Mouse (Mus musculus): ENCODE results near the gene Omt2b. TPM values are rescaled to one million over a fixed set of nuclear protein-coding genes. Genes with fewer than 3 reads are reported as not detected.
"Not testable (repeated sequence)": the region's sequence is repeated elsewhere in the genome, so short reads cannot be mapped to it uniquely, and the experiment has no call there.

The Omt2b gene
- polyA plus RNA-seq, 1 experiment from 2014 or later = not detected

DNA sequence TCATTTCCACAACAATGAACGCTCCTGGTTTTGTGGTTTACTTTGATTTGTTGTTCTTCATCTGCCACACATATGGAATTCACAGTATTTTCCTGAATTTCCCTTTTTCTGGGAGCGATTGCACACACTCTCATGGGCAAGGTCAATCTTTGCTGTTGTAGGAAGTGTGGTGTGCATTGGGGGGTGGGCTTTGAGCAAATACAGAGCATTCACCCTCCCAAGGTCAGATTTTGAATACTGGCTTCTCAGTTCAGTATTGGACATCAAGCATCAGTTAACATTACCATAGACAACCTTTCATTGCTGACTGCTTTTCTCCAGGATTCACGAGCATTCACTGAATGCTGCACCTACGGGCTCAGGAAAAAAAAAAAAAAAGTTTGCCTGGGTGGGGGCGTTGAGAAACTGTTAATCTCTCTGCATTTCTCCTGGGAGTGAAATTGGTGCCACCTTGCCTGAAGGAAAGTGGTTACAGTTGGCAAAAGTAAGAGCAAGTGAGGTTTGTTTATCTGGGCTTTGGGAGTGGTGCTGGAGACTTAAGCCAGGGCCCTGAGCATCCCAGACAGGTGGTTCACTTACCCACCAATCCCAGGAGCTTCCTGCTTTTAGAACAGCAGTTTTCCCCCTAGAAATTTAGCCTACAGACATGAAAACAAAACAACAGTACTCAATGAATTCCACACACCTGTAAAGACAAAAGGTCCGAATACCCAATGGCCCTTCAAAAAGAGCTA is 32.5 kb downstream of the Omt2b start:
- Histone ChIP-seq H3K27me3 (replicated peaks; ENCODE audit: control insufficient read depth, insufficient read depth, low read length) (no peaks in the 10 kb centered on the region), H3K9me3 (ENCODE audit: control insufficient read depth, low read length) (no peaks in the 10 kb centered on the region), H3K4me1 (replicated peaks; ENCODE audit: control insufficient read depth, insufficient read depth, low read length) (no peaks in the 10 kb centered on the region), H3K4me3 (ENCODE audit: low read depth, low read length) (no peak overlapping the region), H3K36me3 (ENCODE audit: control insufficient read depth, insufficient read depth, low read length) (no peaks in the 10 kb centered on the region), H3K9ac (ENCODE audit: low read depth, low read length) (no peak overlapping the region), H3K27ac (ENCODE audit: low read depth, low read length) (no peak overlapping the region), H3K4me2 (no peak overlapping the region)
- ATAC-seq (replicated peaks; ENCODE audit: low FRiP score) = no peak
- WGBS = 73% methylated on average over 6 of the region's 6 CpGs
- no peak for DNase-seq (ENCODE audit: low spot score)

DNA sequence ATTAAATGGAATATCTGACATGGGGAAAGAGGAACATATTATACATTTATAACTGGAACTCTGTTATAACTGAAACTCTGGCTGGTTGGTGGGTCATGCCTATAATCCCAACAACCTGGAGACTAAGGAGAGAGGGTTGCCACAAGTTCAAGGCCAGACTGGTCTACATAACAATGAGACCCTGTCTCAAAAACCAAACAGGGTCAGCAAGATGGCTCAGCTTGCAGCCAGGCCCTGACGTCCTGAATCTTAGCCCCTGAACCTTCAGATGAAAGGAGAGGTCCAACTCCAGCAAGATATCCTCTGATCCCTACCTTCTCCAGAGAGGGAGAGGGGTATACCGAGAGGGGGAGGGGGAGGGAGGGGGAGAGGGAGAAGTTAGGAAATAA is 33.1 kb downstream of the Omt2b start:
- no peak overlapping the region for H3K4me3 ChIP-seq (ENCODE audit: low read depth, low read length)
- no peak overlapping the region for H3K9ac ChIP-seq (ENCODE audit: low read depth, low read length)
- no peak for DNase-seq (ENCODE audit: low spot score)
- H3K36me3 ChIP-seq (ENCODE audit: control insufficient read depth, insufficient read depth, low read length) = no peaks in the 10 kb centered on the region
- WGBS = 31% methylated on average over 2 of the region's 2 CpGs
- no peak for ATAC-seq (replicated peaks; ENCODE audit: low FRiP score)
- H3K27me3 ChIP-seq (replicated peaks; ENCODE audit: control insufficient read depth, insufficient read depth, low read length) = no peaks in the 10 kb centered on the region
- no peaks in the 10 kb centered on the region for H3K4me1 ChIP-seq (replicated peaks; ENCODE audit: control insufficient read depth, insufficient read depth, low read length)
- H3K4me2 ChIP-seq = no peak overlapping the region
- H3K27ac ChIP-seq (ENCODE audit: low read depth, low read length) = no peak overlapping the region
- H3K9me3 ChIP-seq (ENCODE audit: control insufficient read depth, low read length) = no peaks in the 10 kb centered on the region

DNA sequence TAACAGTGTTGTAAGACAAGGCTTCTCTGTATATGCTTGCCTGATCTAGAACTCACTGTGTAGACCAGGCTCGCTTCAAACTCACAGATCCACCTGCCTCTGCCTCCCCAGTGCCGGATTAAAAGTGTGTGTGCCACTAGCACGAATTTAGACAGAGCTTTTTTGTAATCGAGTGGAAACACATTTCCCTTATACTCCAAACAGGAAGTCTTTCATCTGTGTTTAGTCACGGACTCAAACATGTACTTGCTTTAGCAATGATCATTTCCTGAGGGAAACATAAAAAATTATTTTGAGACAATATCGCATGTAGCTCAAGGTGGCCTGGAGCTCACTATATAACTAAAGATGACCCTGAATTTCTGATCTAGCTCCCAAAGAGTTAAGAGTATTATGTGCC is 36.0 kb downstream of the Omt2b start:
- WGBS = 62% methylated on average over 6 of the region's 6 CpGs
- no peak for ATAC-seq (replicated peaks; ENCODE audit: low FRiP score)
- no peak for DNase-seq (ENCODE audit: low spot score)
- no peaks in the 10 kb centered on the region for H3K4me1 ChIP-seq (replicated peaks; ENCODE audit: control insufficient read depth, insufficient read depth, low read length)
- H3K9me3 ChIP-seq (ENCODE audit: control insufficient read depth, low read length) = no peaks in the 10 kb centered on the region
- no peaks in the 10 kb centered on the region for H3K36me3 ChIP-seq (ENCODE audit: control insufficient read depth, insufficient read depth, low read length)
- no peaks in the 10 kb centered on the region for H3K27me3 ChIP-seq (replicated peaks; ENCODE audit: control insufficient read depth, insufficient read depth, low read length)
- H3K4me3 ChIP-seq (ENCODE audit: low read depth, low read length) = no peak overlapping the region
- H3K9ac ChIP-seq (ENCODE audit: low read depth, low read length) = no peak overlapping the region
- no peak overlapping the region for H3K27ac ChIP-seq (ENCODE audit: low read depth, low read length)
- no peak overlapping the region for H3K4me2 ChIP-seq

DNA sequence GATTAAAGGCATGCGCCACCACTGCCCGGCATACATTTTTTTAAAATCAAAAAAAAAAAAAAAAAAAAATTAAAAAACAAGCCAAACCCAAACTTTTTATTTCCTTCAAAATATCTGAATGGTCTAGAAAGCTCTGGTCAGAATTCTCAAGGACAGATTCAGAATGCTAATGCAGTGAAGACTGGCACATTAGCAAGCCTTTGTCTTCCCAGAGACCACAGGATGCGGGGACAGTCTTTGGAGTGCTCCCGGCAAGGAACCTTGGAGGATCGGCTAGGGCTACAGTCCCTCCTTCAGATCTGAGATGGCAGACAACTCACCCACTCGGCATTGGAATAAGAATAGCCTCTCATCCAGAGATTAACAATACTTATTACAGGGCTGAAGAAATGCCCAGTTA is 37.3 kb downstream of the Omt2b start:
- Histone ChIP-seq H3K9me3 (ENCODE audit: control insufficient read depth, low read length) (no peaks in the 10 kb centered on the region), H3K4me3 (ENCODE audit: low read depth, low read length) (no peak overlapping the region), H3K27ac (ENCODE audit: low read depth, low read length) (no peak overlapping the region), H3K4me2 (no peak overlapping the region), H3K9ac (ENCODE audit: low read depth, low read length) (no peak overlapping the region), H3K27me3 (replicated peaks; ENCODE audit: control insufficient read depth, insufficient read depth, low read length) (no peaks in the 10 kb centered on the region), H3K4me1 (replicated peaks; ENCODE audit: control insufficient read depth, insufficient read depth, low read length) (no peaks in the 10 kb centered on the region), H3K36me3 (ENCODE audit: control insufficient read depth, insufficient read depth, low read length) (no peaks in the 10 kb centered on the region)
- DNase-seq (ENCODE audit: low spot score) (no peak), ATAC-seq (replicated peaks; ENCODE audit: low FRiP score) (no peak)
- 87% methylated on average over 6 of the region's 6 CpGs for WGBS

DNA sequence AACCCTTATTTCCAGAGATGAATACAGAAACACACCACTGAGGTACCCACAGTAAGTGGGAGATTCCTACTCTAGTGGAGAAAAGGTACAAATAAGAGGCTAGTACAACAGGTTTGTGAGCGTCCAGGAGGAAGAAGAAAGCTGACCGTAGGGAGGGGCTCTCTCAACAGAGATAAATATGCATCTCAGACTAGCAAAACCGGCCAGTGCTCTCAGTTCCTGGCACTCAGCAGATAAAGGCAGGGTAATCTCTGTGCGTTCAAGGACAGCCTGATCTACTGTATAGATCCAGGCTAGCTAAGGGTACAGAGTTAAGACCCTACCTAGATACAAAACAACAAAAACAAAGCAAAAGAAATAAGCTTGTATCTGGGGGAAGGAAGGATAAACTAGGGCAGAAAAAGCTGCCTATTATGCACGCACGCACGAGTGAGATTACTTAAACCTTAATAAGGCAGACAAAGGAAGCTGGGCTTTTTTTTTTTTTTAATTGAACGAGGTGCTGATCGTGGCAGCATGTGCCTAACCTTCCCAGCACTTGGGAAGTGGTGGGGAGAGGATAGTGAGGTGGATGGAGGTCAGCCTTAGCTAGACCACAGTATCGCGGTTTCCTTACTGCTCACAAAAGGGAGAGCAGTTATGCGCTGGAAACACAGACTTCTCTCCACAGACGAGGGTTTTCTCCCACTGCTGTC is 38.6 kb downstream of the Omt2b start:
- 50% methylated on average over 13 of the region's 13 CpGs for WGBS

DNA sequence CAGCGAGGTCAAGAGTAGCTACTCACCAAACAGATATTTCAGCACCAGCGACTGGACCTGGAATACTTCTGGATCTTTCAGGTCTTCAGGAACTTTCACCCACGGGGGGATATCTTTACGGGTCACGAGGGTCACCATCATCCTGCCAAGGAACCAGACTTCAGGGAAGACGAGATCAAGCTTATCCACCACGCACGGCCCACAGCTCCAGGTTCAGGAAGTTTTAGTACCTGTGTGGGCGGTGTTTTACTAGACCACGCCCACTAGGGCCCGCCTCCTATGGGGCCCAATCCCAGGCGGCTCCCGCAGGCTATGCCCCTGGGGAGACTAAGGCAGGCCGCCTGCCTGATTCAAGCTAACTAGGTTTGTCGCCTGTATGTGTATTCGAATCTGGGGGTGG is 40.6 kb downstream of the Omt2b start, which contains the start of gene Dppa5a:
Dppa5a (minus strand) TSS at position 219 of the 400 bp plus-strand sequence.
- H3K4me1 ChIP-seq (replicated peaks; ENCODE audit: control insufficient read depth, insufficient read depth, low read length); ATAC-seq (replicated peaks; ENCODE audit: low FRiP score); H3K4me3 ChIP-seq (ENCODE audit: low read depth, low read length); H3K9ac ChIP-seq (ENCODE audit: low read depth, low read length); DNase-seq (ENCODE audit: low spot score); H3K9me3 ChIP-seq (ENCODE audit: control insufficient read depth, low read length); H3K27ac ChIP-seq (ENCODE audit: low read depth, low read length); H3K4me2 ChIP-seq; H3K27me3 ChIP-seq (replicated peaks; ENCODE audit: control insufficient read depth, insufficient read depth, low read length); H3K36me3 ChIP-seq (ENCODE audit: control insufficient read depth, insufficient read depth, low read length): not testable (repeated sequence)
- 82% methylated on average over 16 of the region's 16 CpGs for WGBS

More for the DNA sequence above, 38.6 kb downstream of the Omt2b start:
- no peaks in the 10 kb centered on the region for H3K9me3 ChIP-seq (ENCODE audit: control insufficient read depth, low read length)
- H3K4me3 ChIP-seq (ENCODE audit: low read depth, low read length) = no peak overlapping the region
- no peak overlapping the region for H3K4me2 ChIP-seq
- DNase-seq (ENCODE audit: low spot score) = no peak
- H3K4me1 ChIP-seq (replicated peaks; ENCODE audit: control insufficient read depth, insufficient read depth, low read length) = no peaks in the 10 kb centered on the region
- no peak overlapping the region for H3K27ac ChIP-seq (ENCODE audit: low read depth, low read length)
- H3K9ac ChIP-seq (ENCODE audit: low read depth, low read length) = no peak overlapping the region
- H3K36me3 ChIP-seq (ENCODE audit: control insufficient read depth, insufficient read depth, low read length) = no peaks in the 10 kb centered on the region
- ATAC-seq (replicated peaks; ENCODE audit: low FRiP score) = no peak
- H3K27me3 ChIP-seq (replicated peaks; ENCODE audit: control insufficient read depth, insufficient read depth, low read length) = no peaks in the 10 kb centered on the region

DNA sequence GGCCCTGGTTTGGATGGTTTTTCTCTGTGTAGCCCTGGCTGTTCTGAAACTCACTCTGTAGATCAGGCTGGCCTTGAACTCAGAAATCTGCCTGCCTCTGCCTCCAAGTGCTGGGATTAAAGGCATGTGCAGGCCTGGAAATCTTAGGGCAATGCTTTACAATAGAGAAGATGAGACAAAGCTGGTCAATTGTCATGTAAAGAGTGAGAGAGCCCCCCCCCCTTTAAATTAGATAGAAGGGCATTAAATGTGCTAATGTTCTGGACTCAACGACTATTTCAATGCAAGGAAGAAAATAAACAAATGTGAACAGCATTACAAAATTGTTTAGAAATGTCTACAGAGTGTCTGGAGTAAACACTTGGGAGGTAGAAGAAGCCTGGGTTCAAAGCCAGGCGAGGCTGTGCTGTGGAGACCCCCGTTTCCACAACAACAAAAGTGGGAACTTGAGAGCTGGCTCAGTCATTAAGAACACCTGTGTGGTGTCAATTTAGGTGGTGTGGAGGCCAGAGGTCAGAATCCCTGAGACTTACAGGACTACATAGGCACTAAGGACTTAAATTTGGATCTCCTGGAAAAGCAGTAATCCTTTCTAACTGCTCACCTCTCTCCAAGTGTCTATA is 41.4 kb downstream of the Omt2b start:
- no peak for ATAC-seq (replicated peaks; ENCODE audit: low FRiP score)
- Histone ChIP-seq H3K4me3 (ENCODE audit: low read depth, low read length) (no peak overlapping the region), H3K27ac (ENCODE audit: low read depth, low read length) (no peak overlapping the region), H3K4me2 (no peak overlapping the region), H3K9ac (ENCODE audit: low read depth, low read length) (no peak overlapping the region), H3K4me1 (replicated peaks; ENCODE audit: control insufficient read depth, insufficient read depth, low read length) (no peaks in the 10 kb centered on the region), H3K9me3 (ENCODE audit: control insufficient read depth, low read length) (no peaks in the 10 kb centered on the region), H3K27me3 (replicated peaks; ENCODE audit: control insufficient read depth, insufficient read depth, low read length) (no peaks in the 10 kb centered on the region), H3K36me3 (ENCODE audit: control insufficient read depth, insufficient read depth, low read length) (no peaks in the 10 kb centered on the region)
- no peak for DNase-seq (ENCODE audit: low spot score)
- 74% methylated on average over 3 of the region's 3 CpGs for WGBS

DNA sequence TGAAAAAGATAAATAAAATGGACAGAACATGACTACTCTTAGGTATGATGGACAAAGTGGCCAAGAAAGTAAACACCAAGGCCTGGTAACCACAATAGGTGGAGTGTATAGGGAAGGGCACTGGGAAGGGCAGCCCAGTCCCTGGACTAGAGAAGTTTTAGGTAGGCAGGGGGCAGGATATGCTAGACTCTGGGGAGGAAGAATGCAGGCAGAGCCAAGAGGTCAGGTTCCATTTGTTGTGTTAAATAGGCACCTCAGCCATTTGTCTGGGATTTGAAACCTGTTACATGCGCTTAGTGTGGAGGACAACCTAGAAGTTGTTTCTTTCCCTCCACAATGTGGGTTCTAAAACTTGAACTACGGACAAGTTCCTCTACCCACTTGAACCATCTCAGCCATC is 42.0 kb downstream of the Omt2b start:
- ATAC-seq (replicated peaks; ENCODE audit: low FRiP score) (no peak), DNase-seq (ENCODE audit: low spot score) (no peak)
- H3K9me3 ChIP-seq (ENCODE audit: control insufficient read depth, low read length) = no peaks in the 10 kb centered on the region
- H3K9ac ChIP-seq (ENCODE audit: low read depth, low read length) = no peak overlapping the region
- WGBS = 75% methylated on average over 2 of the region's 2 CpGs
- H3K27ac ChIP-seq (ENCODE audit: low read depth, low read length) = no peak overlapping the region
- H3K36me3 ChIP-seq (ENCODE audit: control insufficient read depth, insufficient read depth, low read length) = no peaks in the 10 kb centered on the region
- no peaks in the 10 kb centered on the region for H3K4me1 ChIP-seq (replicated peaks; ENCODE audit: control insufficient read depth, insufficient read depth, low read length)
- H3K4me3 ChIP-seq (ENCODE audit: low read depth, low read length) = no peak overlapping the region
- no peaks in the 10 kb centered on the region for H3K27me3 ChIP-seq (replicated peaks; ENCODE audit: control insufficient read depth, insufficient read depth, low read length)
- no peak overlapping the region for H3K4me2 ChIP-seq

Measured in liver, embryonic 11.5 days (tissue).